19 mouse cellular contexts compared by ENCODE assay signal in the genomic region with DNA sequence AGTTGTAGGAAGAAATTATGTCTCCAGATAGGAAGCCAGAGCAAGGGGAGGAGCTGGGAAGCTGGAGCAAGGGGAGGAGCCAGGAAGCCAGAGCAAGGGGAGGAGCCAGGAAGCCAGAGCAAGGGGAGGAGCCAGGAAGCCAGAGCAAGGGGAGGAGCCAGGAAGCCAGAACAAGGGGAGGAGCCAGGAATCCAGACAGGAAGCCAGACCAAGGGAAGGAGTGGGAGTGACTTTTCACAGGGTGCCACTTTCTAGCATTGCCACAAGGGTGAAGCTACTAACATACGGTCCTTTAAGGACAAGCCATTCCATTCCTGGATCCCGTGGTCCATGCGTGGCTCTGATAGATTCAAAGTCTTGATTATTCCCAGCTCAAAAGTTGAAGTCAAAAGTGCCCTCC.
"Had no signal": no experiment of that assay in that cellular context is flagged by ENCODE, and none has a peak within 500 bp of the region (broad histone marks: within the 10 kb centered on the region; RNA-seq: fewer than 3 reads in every experiment).

No protein-coding gene starts in this region.

- ATAC-seq: liver, postnatal 0 days had no signal

- H3K9me3 ChIP-seq: liver, embryonic 13.5 days; liver, embryonic 15.5 days; lung, embryonic 15.5 days; midbrain, embryonic 12.5 days; neural tube, embryonic 12.5 days had no signal

- H3K4me3 ChIP-seq: liver, embryonic 13.5 days; liver, embryonic 15.5 days; lung, embryonic 15.5 days; megakaryocyte, embryonic 14.5 days; midbrain, embryonic 12.5 days; neural tube, embryonic 12.5 days had no signal

- H3K4me2 ChIP-seq: liver, embryonic 13.5 days; liver, embryonic 15.5 days; lung, embryonic 15.5 days; midbrain, embryonic 12.5 days; neural tube, embryonic 12.5 days had no signal

- H3K27ac ChIP-seq: liver, embryonic 13.5 days; liver, embryonic 15.5 days; lung, embryonic 15.5 days; macrophage; midbrain, embryonic 12.5 days; neural tube, embryonic 12.5 days had no signal

- DNase-seq: liver, embryonic 13.5 days; liver, postnatal 0 days; lung, adult 2 months; lung, postnatal 10 days; midbrain, embryonic 14.5 days; retina, postnatal 1 day; right cerebral cortex, adult 18-20 months; right cerebral cortex, postnatal 25 days; right cerebral cortex, postnatal 4 days; spleen, adult 18-20 months; thymus, adult 18-20 months; thymus, postnatal 25 days; thymus, postnatal 4 days had no signal

- H3K36me3 ChIP-seq: liver, embryonic 13.5 days; liver, embryonic 15.5 days; lung, embryonic 15.5 days; midbrain, embryonic 12.5 days; neural tube, embryonic 12.5 days had no signal

- H3K4me1 ChIP-seq: liver, embryonic 13.5 days; liver, embryonic 15.5 days; midbrain, embryonic 12.5 days; neural tube, embryonic 12.5 days had no signal

- H3K27me3 ChIP-seq: liver, embryonic 13.5 days; liver, embryonic 15.5 days; lung, embryonic 15.5 days; megakaryocyte, embryonic 14.5 days; midbrain, embryonic 12.5 days; neural tube, embryonic 12.5 days had no signal

- H3K9ac ChIP-seq: liver, embryonic 13.5 days; liver, embryonic 15.5 days; liver, postnatal 0 days; lung, embryonic 15.5 days; midbrain, embryonic 12.5 days; neural tube, embryonic 12.5 days had no signal
